Mouse (Mus musculus): ENCODE results near the gene BC080695.
"Not testable (repeated sequence)": the region's sequence is repeated elsewhere in the genome, so short reads cannot be mapped to it uniquely, and the experiment has no call there.

The BC080695 gene

GRCm38 (mm10) chr4:143551400-143551799, at the start of gene BC080695, which contains the start of gene Gm13057:
Gene BC080695 (plus strand): TSS chr4:143551700.
Gene Gm13057 (plus strand): TSS chr4:143551709.
- in situ Hi-C loops (cut with MboI; ENCODE audit: low sequenced_read_pairs), result not testable (repeated sequence)

- in situ Hi-C loops (cut with MboI; ENCODE audit: low sequenced_read_pairs), result no loop called here
Observed at GRCm38 (mm10) chr4:143511043-143511442, 40.5 kb upstream of the BC080695 start, which contains the start of gene Gm13043. Gene Gm13043 (plus strand): TSS chr4:143511343.

- in situ Hi-C loops (cut with MboI; ENCODE audit: low sequenced_read_pairs), result not testable (repeated sequence)
Observed at GRCm38 (mm10) chr4:143535654-143536053, 15.8 kb upstream of the BC080695 start, which contains the start of gene Gm13040. Gene Gm13040 (plus strand): TSS chr4:143535954.

- in situ Hi-C loops (cut with MboI; ENCODE audit: low sequenced_read_pairs), result not testable (repeated sequence)
Observed at GRCm38 (mm10) chr4:143611927-143612326, 60.4 kb downstream of the BC080695 start.

- in situ Hi-C loops (cut with MboI; ENCODE audit: low sequenced_read_pairs), result not testable (repeated sequence)
Observed at GRCm38 (mm10) chr4:143614703-143615102, 63.2 kb downstream of the BC080695 start, which contains the start of gene Gm13083. Gene Gm13083 (plus strand): TSS chr4:143615003.

- in situ Hi-C loops (cut with MboI; ENCODE audit: low sequenced_read_pairs), result not testable (repeated sequence)
Observed at GRCm38 (mm10) chr4:143618101-143618500, 66.6 kb downstream of the BC080695 start.

All from CH12F3 (cell line).